Mouse (Mus musculus): ENCODE data around the gene Sdc1. TPM values are rescaled to one million over a fixed set of nuclear protein-coding genes. Genes with fewer than 3 reads are reported as not detected.

Gene Sdc1
- polyA plus RNA-seq, 1 experiment from 2014 or later = 175 TPM

DNA sequence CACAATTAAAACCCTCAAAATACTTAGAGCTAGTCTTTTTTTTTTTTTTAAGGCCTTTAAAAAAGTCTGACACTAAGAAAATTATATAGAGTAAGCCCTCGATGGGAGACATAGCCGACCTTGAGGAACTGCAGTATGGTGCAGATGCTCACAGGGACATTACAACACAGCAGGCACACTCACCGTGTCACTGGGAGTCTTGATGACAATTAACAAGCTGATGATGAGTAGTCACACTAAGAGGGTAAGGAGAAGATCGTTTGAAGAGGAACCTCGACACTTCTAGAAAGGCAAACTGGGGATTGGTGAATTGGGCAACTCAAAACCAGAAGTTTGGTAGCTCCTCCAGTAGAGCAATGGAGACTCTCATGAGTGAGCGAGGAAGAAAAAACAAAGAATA is 60.6 kb downstream of the Sdc1 start:
- 79% methylated on average over 6 of the region's 6 CpGs for WGBS
- H3K9ac ChIP-seq (ENCODE audit: low read length) = no peak overlapping the region
- H3K4me2 ChIP-seq (replicated peaks; ENCODE audit: low read depth) = no peak overlapping the region
- DNase-seq (ENCODE audit: low spot score) (no peak), ATAC-seq (ENCODE audit: low FRiP score, low TSS enrichment) (no peak)
- H3K4me3 ChIP-seq (ENCODE audit: low read depth, low read length) = no peak overlapping the region
- H3K27me3 ChIP-seq (ENCODE audit: control insufficient read depth, insufficient read depth, low read length) = no peaks in the 10 kb centered on the region
- H3K9me3 ChIP-seq (ENCODE audit: control insufficient read depth, low read length) = no peaks in the 10 kb centered on the region
- H3K36me3 ChIP-seq (ENCODE audit: control insufficient read depth, insufficient read depth, low read length) = no peaks in the 10 kb centered on the region
- TF ChIP-seq EP300 (optimal IDR thresholded peaks at IDR 0.05) (no peak), CTCF (IDR thresholded peaks at IDR 0.05; ENCODE audit: low read depth) (no peak)
- H3K4me1 ChIP-seq (replicated peaks; ENCODE audit: control insufficient read depth, insufficient read depth) = no peaks in the 10 kb centered on the region
- no peak overlapping the region for H3K27ac ChIP-seq (replicated peaks)

DNA sequence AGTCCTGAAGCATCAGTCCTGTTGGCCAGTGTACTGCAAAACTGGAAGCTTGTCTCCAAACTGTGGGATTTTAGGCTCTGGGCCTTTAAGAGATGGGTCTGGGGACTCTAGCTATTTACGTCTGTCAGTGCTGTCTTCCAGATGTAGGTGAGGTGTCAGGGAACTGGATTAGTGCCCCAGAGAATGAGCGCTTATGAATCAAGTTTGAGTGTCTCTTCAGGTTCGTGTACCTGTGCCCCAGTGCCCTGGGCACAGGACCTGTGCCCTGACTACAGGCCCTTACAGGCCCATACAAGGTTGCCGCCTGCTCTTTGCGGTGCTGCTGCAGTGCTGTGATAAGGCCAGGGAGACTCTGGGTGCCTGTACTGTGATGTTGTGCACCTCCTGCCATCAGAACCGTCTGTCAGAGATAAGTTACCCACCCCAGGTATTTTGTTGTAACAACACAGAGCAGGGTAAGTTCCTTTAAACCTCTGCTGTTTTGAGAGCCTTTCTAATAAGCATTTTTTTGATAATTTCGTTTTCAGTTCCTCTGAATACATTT is 69.7 kb downstream of the Sdc1 start:
- no peak; the same call in 1 of the 2 replicates for ATAC-seq (ENCODE audit: low FRiP score, low TSS enrichment)
- H3K36me3 ChIP-seq (ENCODE audit: control insufficient read depth, insufficient read depth, low read length) = no peaks in the 10 kb centered on the region
- no peak for DNase-seq (ENCODE audit: low spot score)
- no peak overlapping the region for H3K4me2 ChIP-seq (replicated peaks; ENCODE audit: low read depth)
- no peaks in the 10 kb centered on the region for H3K27me3 ChIP-seq (ENCODE audit: control insufficient read depth, insufficient read depth, low read length)
- H3K4me3 ChIP-seq (ENCODE audit: low read depth, low read length) = no peak overlapping the region
- H3K9me3 ChIP-seq (ENCODE audit: control insufficient read depth, low read length) = no peaks in the 10 kb centered on the region
- WGBS = 69% methylated on average over 7 of the region's 7 CpGs
- no peak overlapping the region for H3K27ac ChIP-seq (replicated peaks)
- no peak overlapping the region for H3K9ac ChIP-seq (ENCODE audit: low read length)
- H3K4me1 ChIP-seq (replicated peaks; ENCODE audit: control insufficient read depth, insufficient read depth) = no peaks in the 10 kb centered on the region
- TF ChIP-seq EP300 (optimal IDR thresholded peaks at IDR 0.05) (no peak), CTCF (IDR thresholded peaks at IDR 0.05; ENCODE audit: low read depth) (no peak)

DNA sequence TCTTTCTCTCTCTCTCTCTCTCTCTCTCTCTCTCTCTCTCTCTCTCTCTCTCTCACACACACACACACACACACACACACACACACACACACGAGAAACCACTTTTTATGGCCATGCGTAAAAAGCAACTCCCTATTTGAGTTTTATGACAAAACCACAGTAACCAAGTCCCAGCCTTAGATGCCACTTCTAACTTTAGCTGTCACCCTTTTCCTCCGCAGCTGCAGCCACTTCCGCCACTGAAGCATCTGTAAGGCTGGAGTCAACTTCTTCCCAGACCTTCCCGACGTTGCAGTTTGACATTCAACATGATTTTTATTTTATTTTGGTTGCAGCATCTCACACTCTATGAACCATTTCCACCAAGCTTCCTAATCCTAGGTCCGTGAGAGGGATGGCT is 71.6 kb downstream of the Sdc1 start:
- Histone ChIP-seq H3K4me1 (replicated peaks; ENCODE audit: control insufficient read depth, insufficient read depth) (no peaks in the 10 kb centered on the region), H3K27me3 (ENCODE audit: control insufficient read depth, insufficient read depth, low read length) (no peaks in the 10 kb centered on the region), H3K9me3 (ENCODE audit: control insufficient read depth, low read length) (no peaks in the 10 kb centered on the region), H3K36me3 (ENCODE audit: control insufficient read depth, insufficient read depth, low read length) (no peaks in the 10 kb centered on the region), H3K27ac (replicated peaks) (no peak overlapping the region), H3K4me2 (replicated peaks; ENCODE audit: low read depth) (no peak overlapping the region), H3K4me3 (ENCODE audit: low read depth, low read length) (no peak overlapping the region), H3K9ac (ENCODE audit: low read length) (no peak overlapping the region)
- ATAC-seq (ENCODE audit: low FRiP score, low TSS enrichment) = no peak
- WGBS = 76% methylated on average over 7 of the region's 7 CpGs
- TF ChIP-seq CTCF (IDR thresholded peaks at IDR 0.05; ENCODE audit: low read depth) = no peak
- no peak for TF ChIP-seq EP300 (optimal IDR thresholded peaks at IDR 0.05)
- no peak for DNase-seq (ENCODE audit: low spot score)

Other genes starting within 250 kb of the Sdc1 start
- gene Slc7a15, start 172.3 kb upstream of the Sdc1 start, polyA plus RNA-seq (2015; fragmentation: Nextera tagmentation; extraction: Ambion mirVana) = not detected in 2 replicates
- 22.6 and 23.8 TPM in 2 replicates for gene Pum2, start 97.2 kb upstream of the Sdc1 start, polyA plus RNA-seq (2015; fragmentation: Nextera tagmentation; extraction: Ambion mirVana)
- gene Laptm4a, start 150.3 kb downstream of the Sdc1 start, polyA plus RNA-seq (2015; fragmentation: Nextera tagmentation; extraction: Ambion mirVana) = 299 and 327 TPM in 2 replicates
- 0.18 and 0.27 TPM in 2 replicates for gene Matn3, start 176.6 kb downstream of the Sdc1 start, polyA plus RNA-seq (2015; fragmentation: Nextera tagmentation; extraction: Ambion mirVana)
- 3.9 and 4.8 TPM in 2 replicates for gene Wdr35, start 202.6 kb downstream of the Sdc1 start, polyA plus RNA-seq (2015; fragmentation: Nextera tagmentation; extraction: Ambion mirVana)

All from stomach, postnatal 0 days (tissue).